Mouse (Mus musculus) erythroblast, adult 5-6 weeks (primary cell): ENCODE measurements around the gene Neurl1b. TPM values are rescaled to one million over a fixed set of nuclear protein-coding genes. Genes with fewer than 3 reads are reported as not detected.

Experiments
- ATAC-seq: replicated peaks from 2 replicates; pipeline ENCODE4 v1.8.0; 2016; ENCODE audit warnings: moderate number of reproducible peaks, mild to moderate bottlenecking, moderate TSS enrichment, inconsistent platforms; ENCODE audit not compliant: poor library complexity, low FRiP score, severe bottlenecking
- total RNA-seq, 2 experiments: library from RNA; stranded (forward) in 1 of 2; stranded (reverse) in 1 of 2; fragments of 150-400 nt in 1 of 2; fragments of 200-764, 138-1000 nt in 1 of 2; gene quantifications; 2 replicates each; pipeline versions ENCODE4 v1.2.3 to v1.2.4; 2015 to 2017; ENCODE audit warnings: low replicate concordance in 2 of 2

Gene Neurl1b
- total RNA-seq, 2 experiments from 2014 or later = 0.77 to 1.7 TPM

DNA sequence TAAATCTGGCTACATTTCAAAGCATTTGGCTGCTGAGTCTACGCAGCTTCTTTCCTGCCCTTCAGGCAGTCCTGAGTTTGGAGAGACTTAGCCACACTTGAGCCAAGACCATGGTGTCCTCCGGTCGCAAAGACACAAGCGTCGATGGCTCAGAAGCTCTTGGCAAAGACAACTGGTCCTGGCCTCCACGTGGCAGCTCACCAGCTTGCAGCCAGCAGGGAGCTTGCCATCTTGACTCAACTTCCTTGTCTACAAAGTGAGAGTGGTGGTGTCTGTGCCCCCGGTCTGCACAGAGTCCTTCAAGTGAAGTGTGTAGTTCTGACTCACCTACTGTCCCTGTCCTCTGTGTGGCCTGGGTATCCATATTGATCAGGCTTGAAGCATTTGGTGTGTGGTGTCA lies 22.3 kb upstream of the Neurl1b start:
- ATAC-seq = no peak

DNA sequence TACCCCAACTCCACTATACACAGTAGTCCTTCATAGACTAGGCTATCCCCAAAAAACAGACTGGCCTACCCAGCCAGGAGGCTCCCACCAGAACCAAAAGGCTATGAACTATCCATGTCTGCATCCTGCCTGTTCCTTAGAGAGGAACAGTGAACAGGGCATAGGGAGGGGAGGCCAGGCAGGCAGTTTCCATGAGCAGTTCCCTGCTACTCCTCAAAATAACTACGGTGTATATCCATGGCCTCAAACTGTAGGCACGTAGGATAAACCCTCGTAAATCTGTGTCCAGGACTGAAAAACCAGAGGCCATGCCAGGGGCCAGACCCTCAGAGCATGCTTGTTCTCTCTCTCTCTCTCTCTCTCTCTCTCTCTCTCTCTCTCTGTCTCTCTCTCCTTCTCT lies 17.9 kb upstream of the Neurl1b start:
- no peak for ATAC-seq

DNA sequence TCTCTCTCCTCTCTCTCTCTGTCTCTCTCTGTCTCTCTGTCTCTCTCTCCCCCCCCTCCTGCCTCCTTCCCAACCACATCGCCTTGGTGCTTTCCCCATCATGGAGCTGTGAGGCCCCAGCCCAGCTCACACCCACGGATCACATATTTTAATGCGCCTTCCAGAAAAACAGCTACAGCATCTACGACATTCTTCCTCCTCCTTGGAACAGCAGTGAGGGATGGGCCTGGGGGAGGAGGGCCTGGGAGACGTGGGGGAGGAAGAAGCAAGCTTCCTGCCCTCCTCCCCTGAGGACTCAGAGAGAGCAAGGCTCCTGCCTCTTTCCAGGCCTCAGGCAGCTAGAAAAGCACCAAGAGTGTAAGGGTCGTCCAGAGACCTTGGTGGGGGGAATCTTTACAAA lies 17.3 kb upstream of the Neurl1b start:
- ATAC-seq = no peak

DNA sequence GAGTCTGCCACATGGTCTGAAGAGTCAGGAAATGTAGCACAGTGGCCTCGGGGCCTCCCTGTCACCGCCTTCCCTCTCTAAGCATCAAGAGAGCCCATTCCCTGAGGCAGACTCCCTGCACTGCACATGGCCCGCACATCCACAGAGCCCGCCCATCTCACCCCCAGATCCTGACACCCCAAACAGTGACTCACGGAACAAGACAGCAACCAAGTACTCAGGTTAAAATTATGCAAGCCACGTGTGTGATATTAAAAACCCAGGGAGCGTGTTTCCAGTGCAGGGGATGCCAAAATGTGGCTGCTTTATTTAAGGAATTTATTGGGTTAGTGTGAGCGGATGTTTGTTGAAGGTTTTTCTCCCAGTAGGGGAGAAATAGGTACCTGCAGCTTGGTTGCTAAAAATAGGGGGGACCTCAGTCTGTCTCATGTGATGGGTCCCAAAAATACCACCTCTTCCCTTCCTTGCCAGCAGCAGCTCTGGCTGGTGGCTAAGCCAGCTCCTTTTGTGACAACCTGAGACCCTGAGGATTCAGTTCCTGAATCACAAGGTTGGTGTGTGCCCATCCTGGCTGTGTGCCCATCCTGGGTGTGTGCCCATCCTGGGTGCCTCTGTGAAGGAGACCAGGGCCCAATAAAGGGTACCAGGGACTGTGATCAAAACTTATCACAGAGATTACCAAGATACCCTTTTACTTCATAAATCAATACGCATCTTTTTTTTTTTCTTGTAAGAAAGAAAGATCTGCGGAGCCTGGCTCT lies 9.1 kb upstream of the Neurl1b start:
- ATAC-seq = no peak

DNA sequence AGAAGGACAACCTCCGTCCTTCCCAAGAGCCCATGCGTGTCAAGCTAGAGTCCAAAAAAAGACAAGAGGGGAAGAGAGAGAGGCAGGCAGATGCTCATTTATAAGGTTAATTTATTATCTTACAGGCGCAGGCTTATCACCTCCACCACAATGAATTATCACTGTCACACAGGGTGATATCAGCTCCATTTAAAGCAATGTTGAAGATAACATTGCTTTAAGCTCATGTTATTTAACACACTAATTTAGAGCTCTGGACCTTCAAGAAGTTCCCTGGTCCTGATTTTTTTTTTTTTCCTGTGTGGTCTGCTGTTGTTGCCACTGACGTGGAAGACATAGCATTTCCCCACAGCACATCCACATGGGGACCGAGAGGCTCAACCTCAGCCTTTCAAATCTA lies 1.7 kb upstream of the Neurl1b start:
- no peak for ATAC-seq

DNA sequence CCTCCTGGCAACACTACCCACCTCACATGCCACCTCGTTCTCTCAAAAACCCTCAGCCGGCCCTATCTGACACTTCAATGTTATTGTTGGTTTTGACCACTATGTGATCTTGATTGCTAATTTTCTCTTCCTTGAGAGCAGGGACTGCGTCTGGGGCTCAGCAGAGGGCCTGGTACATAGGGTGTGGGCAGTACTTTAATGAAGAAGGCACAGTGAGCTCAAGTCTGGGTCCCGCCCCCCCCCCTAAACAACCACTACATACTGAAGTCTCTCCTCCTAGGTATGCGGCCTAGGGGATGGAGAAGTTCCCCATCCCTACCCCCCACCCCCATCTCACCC lies 476 bp upstream of the Neurl1b start:
- ATAC-seq = no peak

DNA sequence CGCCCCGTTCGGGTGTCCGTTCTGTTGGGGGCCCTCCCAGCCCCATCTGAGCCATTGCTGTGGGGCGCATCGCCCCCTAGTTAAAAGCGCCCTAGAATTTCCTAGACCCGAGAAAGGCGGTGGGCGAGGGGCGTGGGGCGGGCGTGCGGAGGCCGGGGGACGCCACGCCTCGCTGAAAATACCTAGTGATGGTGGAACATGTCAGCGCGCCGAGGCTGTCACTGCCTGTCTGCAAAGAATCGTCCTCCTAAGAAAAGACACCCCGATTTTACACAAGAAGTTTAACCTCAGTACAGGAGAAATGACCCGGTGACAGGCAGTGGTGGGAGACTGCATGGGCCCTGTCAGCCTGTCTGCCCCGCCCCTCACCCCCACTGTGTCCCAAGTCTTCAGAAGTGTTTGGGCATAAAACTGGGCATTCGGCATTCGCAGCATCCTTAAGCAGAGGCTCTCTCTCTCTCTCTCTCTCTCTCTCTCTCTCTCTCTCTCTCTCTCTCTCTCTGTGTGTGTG lies 781 bp downstream of the Neurl1b start:
- ATAC-seq = no peak

DNA sequence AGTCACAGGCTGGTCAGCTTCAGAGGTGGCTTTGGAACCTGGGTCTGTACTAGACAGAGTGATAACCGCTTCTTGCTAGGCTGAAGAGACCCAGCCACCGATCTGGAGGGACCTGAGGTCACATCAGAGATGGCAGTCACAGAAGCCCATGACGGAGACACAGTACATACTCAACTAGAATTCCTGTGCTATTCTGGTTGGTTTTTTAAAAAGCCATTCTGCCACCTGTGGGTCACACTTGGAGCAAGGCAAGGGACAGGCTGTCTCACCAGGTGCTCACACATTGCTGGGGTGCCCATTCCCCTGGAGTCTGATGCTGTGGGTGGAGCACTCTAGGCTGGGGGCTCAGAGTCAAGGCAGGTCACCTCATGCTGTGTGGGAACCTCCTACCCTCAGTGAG lies 1.5 kb downstream of the Neurl1b start:
- no peak for ATAC-seq

DNA sequence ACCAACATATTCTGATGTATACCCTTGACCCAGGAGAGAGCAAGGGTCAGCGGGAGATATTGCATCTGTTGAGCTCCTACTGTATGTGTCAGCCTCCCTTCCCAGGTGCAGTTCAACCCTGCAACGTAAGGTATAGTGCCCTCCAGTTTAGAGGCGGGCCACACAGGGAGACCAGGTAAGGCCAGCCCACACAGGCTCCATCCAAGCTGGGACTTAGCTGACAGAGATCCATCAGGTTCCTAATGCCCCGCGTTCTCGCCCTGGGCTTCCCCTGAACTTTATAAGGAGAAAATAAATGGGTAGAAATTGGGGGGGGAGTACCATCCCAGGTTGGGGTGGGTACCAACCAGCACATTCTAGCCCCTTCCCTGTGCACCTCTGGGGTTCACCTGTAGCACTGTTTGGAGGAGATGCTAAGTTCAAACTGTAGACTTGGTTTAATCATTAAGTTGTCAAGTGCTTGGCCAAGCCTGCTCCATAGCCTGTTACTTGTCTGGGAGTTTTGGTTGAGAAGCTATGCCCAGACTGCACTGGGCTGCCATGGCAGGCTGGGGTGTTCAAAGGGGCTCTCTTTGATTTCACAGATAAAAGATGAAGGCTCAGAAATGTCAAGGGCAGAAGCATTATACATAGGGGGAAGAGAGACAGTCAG lies 3.3 kb downstream of the Neurl1b start:
- no peak for ATAC-seq

DNA sequence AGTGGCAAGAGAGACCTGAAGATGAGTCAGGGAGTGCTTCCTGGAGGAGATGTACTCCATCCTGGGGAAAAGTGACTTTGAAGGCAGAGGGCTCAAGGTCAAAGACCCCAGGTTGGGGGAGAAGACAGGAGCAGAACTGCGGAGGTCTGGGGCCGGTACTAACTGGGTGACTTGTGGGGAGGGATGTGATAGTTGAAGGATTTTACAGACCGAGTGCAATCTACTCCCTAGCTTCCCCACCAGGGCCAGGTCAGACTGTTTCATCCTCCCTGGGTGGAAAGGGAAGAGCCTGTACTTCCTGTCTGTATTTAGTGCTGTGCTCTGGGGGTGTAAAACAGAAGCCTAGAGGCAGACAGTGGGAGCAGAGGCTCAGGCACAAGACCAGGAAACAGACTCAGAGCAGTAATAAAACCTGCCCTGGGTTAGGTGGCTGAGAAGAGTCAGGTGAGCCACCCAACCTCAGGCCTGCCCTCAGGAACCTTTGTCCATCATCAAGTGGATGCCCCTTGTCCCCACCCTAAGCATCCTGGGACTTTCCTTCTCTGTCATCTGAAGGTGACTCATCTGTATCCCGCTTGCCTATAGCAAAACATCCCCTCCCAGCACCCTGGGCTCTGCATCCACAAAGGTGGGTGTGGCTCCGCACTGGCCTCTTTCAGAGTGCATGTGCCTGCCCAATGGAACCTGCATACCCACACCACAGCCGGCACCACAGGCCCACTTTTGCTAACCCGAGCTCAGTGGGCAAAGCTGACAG lies 6.0 kb downstream of the Neurl1b start:
- no peak for ATAC-seq

DNA sequence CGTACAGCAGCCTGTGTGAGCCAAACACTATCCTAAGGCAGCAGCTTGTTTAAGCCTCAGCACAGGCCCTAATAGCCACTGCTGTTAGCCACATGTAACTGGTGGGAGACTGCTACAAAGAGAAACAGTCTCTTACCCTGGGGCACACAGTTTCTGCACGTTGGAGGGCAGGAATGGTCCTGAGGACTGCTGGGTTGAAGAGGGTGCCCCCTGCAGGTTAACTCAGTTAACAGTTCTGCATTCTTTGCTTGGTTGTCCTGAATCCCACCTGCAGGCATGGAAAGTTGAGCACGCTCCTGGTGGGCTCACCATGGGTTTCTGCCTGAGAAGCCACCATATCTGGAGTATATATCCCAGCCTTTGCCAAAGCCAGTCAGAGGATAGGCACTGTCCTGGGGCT lies 6.9 kb downstream of the Neurl1b start:
- no peak for ATAC-seq

DNA sequence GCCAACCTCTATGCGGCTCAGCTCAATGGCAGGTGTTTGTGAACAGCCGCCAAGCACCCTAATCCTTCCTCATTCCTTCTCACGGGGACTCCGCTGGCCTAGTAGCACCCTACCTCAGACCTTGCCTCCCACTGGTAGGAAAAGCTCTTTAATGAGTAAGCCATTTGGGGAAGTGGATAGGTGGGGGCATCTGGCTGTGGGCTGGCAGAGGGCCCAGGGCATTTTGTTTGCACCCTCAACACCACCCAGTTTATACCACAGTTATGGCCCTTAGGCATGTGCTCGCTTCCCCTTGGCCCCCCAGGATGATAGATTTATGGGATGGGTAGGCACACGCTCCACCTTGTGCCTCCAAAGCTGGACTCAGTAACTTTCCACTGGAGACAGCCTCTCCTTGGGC lies 7.8 kb downstream of the Neurl1b start:
- ATAC-seq = no peak

DNA sequence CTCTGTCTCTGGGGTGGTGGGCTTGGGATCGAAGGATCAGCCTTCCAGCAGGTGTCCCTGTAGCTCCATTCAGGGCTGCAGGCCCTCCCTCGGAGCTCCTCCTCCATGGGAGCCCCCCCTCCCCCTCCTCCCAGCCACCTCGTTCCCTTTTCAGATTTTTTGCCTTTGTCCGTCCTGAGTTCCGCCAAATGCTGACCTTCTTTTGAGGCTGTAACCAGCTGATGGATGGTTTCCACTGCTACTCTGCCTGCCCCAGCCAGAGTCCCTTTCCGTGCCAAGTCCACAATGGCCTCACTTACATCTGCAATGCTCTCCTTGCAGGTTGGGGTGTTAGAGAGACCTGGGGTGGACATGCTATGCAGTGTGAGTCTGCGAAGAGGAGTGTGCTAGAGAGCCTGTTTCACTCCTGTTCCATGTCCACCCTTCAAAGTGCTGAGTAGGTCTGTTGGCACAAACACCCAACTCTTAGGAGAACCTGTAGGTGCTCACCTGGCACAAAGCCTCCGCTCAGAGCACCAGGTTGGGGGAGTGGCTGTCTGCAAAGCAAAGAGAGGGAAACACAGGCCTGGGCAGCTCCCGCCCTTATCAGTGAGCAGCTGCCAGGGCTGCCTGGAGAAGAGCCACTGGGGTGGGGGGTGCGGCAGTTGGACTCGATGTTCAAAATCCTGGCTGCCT lies 9.5 kb downstream of the Neurl1b start:
- no peak for ATAC-seq

DNA sequence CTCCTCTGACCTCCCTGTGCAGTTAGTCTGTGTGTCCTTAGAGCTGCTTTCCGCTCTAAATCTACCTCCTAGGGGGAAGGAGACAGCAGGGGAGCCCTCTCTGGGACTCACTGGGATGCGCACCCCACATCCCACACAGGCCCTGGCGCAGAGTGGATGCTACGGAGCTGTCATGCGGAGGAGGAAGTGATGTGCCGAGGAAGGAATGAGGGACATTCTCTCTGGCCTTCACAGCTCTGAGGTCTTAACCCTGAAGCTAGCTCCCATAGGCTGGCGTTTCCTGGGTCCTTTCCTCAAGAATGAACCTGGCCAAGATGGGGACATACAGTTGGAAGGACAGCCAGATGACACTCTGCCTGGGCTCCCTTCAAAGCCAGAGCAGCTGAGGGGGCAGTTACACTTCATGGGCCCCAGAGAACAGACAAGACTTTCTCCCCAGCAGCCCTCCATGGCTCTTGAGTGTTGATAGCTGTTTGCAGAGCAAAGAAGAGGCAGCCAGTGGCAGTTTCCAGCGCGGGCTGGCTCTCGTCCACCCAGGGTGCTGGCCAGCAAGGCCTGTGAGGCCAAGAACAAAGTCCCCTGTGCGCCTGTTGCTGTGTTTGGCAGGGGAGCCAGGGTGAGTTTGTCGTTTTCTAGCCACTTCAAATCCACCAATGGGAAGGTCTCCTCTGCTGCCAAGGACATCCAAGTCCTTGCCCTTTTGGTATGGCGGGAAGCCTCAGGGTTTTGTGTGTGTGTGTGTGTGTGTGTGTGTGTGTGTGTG lies 10.5 kb downstream of the Neurl1b start:
- ATAC-seq = no peak

DNA sequence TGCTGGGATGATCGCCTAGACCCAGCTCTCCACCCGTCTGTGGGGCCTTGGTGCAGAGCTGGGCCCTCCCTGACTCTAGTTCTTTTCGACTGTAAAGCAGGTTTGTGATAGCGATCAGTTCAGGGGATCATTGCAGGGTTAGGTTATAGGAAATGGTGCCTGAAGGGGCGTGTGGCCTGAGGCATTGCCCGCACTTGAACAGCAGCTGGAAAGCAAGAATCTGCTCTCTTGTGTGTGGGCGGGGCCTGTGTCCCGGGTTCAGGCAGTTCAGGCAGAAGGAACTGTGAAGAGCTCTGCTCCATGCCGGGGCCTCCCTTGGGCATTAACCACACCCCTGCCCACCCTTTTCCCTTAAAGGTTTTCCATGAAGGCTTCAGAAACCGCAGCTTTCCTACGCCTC lies 18.7 kb downstream of the Neurl1b start:
- no peak for ATAC-seq

DNA sequence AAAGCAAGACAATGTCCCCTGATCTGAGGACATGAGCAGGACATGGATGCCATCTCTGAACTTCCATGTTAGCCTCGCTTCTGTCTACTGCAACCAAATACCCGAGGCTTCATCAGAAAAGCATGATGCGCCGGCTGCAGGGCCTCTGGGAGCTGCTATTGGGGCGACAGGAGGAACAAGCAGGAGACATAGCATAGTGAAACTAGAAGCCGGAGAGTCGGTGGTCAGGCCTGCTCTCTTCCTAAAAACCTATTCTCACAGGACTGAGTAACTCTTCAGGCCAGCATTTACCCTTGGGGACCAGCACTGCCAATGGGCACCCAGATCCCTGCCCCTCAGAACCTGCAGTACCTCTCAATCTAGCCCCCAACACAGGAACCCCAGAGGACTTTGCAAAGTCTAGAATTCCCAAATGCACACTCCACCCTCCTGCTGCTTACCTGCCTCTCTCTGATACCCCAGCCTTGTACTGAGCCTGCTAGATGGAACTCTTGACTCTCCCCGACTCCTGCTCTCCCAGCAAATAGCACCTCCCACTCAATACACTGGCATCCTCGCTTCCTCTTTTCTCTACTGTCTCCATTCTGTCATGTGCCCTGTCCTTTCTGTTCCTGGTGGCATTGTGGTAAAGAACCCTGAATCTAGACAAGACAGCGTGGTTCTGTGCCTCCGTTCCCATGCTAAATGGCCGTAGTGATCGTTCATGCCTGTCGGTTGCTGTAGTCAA lies 22.6 kb downstream of the Neurl1b start:
- ATAC-seq = no peak

DNA sequence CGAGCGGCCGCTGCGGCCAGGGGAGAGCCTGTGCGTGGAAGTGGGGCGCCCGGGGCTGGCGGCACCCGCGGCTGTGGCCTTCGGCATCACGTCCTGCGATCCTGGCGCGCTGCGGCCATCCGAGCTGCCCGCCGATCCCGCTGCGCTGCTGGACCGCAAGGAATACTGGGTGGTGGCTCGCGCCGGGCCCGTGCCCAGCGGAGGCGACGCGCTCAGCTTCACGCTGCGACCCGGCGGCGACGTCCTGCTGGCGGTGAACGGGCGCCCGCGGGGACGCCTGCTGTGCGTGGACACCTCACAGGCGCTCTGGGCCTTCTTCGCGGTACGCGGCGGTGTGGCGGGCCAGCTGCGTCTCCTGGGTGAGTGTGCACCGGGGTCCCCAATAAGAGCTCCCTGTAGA lies 24.4 kb downstream of the Neurl1b start:
- no peak for ATAC-seq

DNA sequence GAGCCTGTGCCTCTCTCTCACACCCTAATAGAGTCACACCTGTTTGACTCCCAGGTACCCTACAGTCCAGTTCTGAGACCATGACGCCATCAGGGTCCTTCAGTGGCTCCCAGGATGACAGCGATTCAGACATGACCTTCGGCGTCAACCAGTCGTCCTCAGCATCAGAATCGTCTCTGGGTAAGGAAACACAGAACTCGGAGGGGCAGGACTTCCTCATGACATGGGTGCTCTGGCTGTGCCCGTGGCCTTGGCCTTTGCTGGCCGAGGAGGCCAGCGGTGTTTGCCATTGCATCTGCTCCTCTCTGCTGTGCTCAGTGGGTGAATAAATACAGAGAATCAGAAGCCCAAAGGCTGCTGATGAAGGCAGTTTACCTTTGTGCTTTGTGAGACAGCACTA lies 26.4 kb downstream of the Neurl1b start:
- ATAC-seq = no peak

DNA sequence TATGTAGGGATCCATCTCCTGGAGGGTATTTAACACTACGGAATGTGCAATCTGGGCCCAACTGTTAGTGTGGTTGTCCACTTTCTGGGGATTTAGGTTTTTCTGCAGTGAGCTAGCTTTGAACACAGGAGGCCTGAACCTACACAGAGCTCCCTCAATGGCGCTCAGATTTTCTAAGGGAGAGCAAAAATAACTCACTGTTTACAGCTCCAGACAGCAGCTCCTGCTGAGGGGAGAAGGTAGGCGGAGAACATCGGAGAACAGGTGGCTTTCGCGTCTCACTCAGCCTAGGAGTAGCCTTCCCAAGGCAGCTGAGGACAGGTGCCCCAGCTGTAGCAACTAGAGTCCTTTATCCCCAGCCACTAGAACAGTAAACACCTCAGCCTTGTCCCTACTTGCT lies 27.6 kb downstream of the Neurl1b start:
- ATAC-seq = no peak
